Mouse (Mus musculus) hindbrain, embryonic 12.5 days (tissue): ENCODE measurements at regions not wholly inside any gene's neighbourhood (a gene's known extent, or its start where the extent isn't known, plus 50 kb on each side); places are given as distances from the start of the nearest gene placed in this dataset.

Source experiments
- ATAC-seq: fragments of 200-750 bp; cut with Nextera tagmentation; 2 replicates; pipeline ENCODE4 v1.8.0; 2017; ENCODE audit warnings: moderate TSS enrichment; ENCODE audit not compliant: low FRiP score
- H3K27ac ChIP-seq: fragments of 300-500 bp; sonication (generic); 2 replicates; pipeline ENCODE4 v1.5.1; 2016; ENCODE audit warnings: mild to moderate bottlenecking
- H3K27me3 ChIP-seq: fragments of 300-500 bp; sonication (generic); 2 replicates; pipeline ENCODE4 v1.6.1; 2016; ENCODE audit warnings: mild to moderate bottlenecking
- H3K36me3 ChIP-seq: fragments of 300-500 bp; sonication (generic); 2 replicates; pipeline ENCODE4 v1.6.1; 2016; ENCODE audit warnings: mild to moderate bottlenecking
- H3K4me1 ChIP-seq: fragments of 300-500 bp; sonication (generic); 2 replicates; pipeline ENCODE4 v1.6.1; 2016
- H3K4me2 ChIP-seq: fragments of 300-500 bp; sonication (generic); replicated peaks from 2 replicates; pipeline ENCODE4 v1.6.1; 2016; ENCODE audit warnings: mild to moderate bottlenecking
- H3K4me3 ChIP-seq: fragments of 300-500 bp; sonication (generic); 2 replicates; pipeline ENCODE4 v1.5.1; 2016; ENCODE audit warnings: mild to moderate bottlenecking
- H3K9ac ChIP-seq: fragments of 300-500 bp; sonication (generic); 2 replicates; pipeline ENCODE4 v1.6.1; 2016; ENCODE audit warnings: mild to moderate bottlenecking, moderate library complexity
- H3K9me3 ChIP-seq: fragments of 300-500 bp; sonication (generic); replicated peaks from 2 replicates; pipeline ENCODE4 v1.6.1; 2016; ENCODE audit warnings: mild to moderate bottlenecking
- WGBS: fragments of 180-500 bp; shearing (Covaris S2); methylation state at CpG from one replicate; pipeline ENCODE4 v1.1.7; 2016; 5-methylcytosine and 5-hydroxymethylcytosine counted together

- no peak for ATAC-seq
- Histone ChIP-seq H3K9me3 (no peaks in the 10 kb centered on the region), H3K36me3 (no peaks in the 10 kb centered on the region), H3K9ac (no peak overlapping the region), H3K27ac (no peak overlapping the region), H3K4me1 (peaks cover 6% of the 10 kb centered on the region; the same call in 1 of the 2 replicates), H3K4me3 (no peak overlapping the region), H3K27me3 (no peaks in the 10 kb centered on the region), H3K4me2 (no peak overlapping the region)
- WGBS, result 36% methylated on average over 5 of the region's 5 CpGs
Measured at GRCm38 (mm10) chr4:54838111-54838510, 106.7 kb upstream of the Zfp462 start.

GRCm38 (mm10) chr4:54838794-54839193 lies 106.1 kb upstream of the Zfp462 start:
- no peak overlapping the region for H3K4me2 ChIP-seq
- no peak for ATAC-seq
- no peak overlapping the region; the same call in 1 of the 2 replicates for H3K27ac ChIP-seq
- no peaks in the 10 kb centered on the region for H3K27me3 ChIP-seq
- no peak overlapping the region for H3K4me3 ChIP-seq
- WGBS, result 53% methylated on average over 3 of the region's 3 CpGs
- H3K36me3 ChIP-seq, result no peaks in the 10 kb centered on the region
- no peak overlapping the region for H3K9ac ChIP-seq
- peaks cover 6% of the 10 kb centered on the region; the same call in 1 of the 2 replicates for H3K4me1 ChIP-seq
- H3K9me3 ChIP-seq, result no peaks in the 10 kb centered on the region

- no peak for ATAC-seq
Measured at GRCm38 (mm10) chr4:54852991-54853925, 91.6 kb upstream of the Zfp462 start.

GRCm38 (mm10) chr4:54858604-54859003 lies 86.2 kb upstream of the Zfp462 start:
- WGBS, result 95% methylated on average over 3 of the region's 3 CpGs
- Histone ChIP-seq H3K27me3 (no peaks in the 10 kb centered on the region), H3K36me3 (no peaks in the 10 kb centered on the region), H3K27ac (no peak overlapping the region), H3K9me3 (no peaks in the 10 kb centered on the region), H3K4me1 (no peaks in the 10 kb centered on the region), H3K4me3 (no peak overlapping the region), H3K4me2 (no peak overlapping the region), H3K9ac (no peak overlapping the region)
- ATAC-seq, result no peak

More at GRCm38 (mm10) chr4:54852991-54853925, 91.6 kb upstream of the Zfp462 start:
- Histone ChIP-seq H3K27me3 (no peaks in the 10 kb centered on the region), H3K4me2 (no peak overlapping the region), H3K4me1 (no peaks in the 10 kb centered on the region), H3K9me3 (no peaks in the 10 kb centered on the region), H3K4me3 (no peak overlapping the region), H3K9ac (no peak overlapping the region), H3K27ac (no peak overlapping the region), H3K36me3 (no peaks in the 10 kb centered on the region)
- WGBS, result 86% methylated on average over 7 of the region's 7 CpGs

GRCm38 (mm10) chr4:54866062-54866461 lies 78.8 kb upstream of the Zfp462 start:
- Histone ChIP-seq H3K27ac (no peak overlapping the region), H3K9ac (no peak overlapping the region), H3K27me3 (no peaks in the 10 kb centered on the region), H3K4me2 (no peak overlapping the region), H3K4me3 (no peak overlapping the region), H3K36me3 (no peaks in the 10 kb centered on the region), H3K9me3 (no peaks in the 10 kb centered on the region), H3K4me1 (no peaks in the 10 kb centered on the region)
- WGBS, result 63% methylated on average over 2 of the region's 2 CpGs
- no peak for ATAC-seq

GRCm38 (mm10) chr4:54874136-54874827 lies 70.6 kb upstream of the Zfp462 start:
- H3K9ac ChIP-seq, result no peak overlapping the region
- no peak for ATAC-seq
- H3K27ac ChIP-seq, result no peak overlapping the region
- no peak overlapping the region for H3K4me3 ChIP-seq
- H3K4me1 ChIP-seq, result no peaks in the 10 kb centered on the region; the same call in 1 of the 2 replicates
- no peak overlapping the region for H3K4me2 ChIP-seq
- H3K9me3 ChIP-seq, result no peaks in the 10 kb centered on the region
- H3K36me3 ChIP-seq, result no peaks in the 10 kb centered on the region
- no peaks in the 10 kb centered on the region for H3K27me3 ChIP-seq
- WGBS, result 91% methylated on average over 13 of the region's 13 CpGs

GRCm38 (mm10) chr4:54875506-54875905 lies 69.3 kb upstream of the Zfp462 start:
- no peaks in the 10 kb centered on the region for H3K36me3 ChIP-seq
- 94% methylated on average over 8 of the region's 8 CpGs for WGBS

GRCm38 (mm10) chr4:54877361-54877760 lies 67.5 kb upstream of the Zfp462 start:
- Histone ChIP-seq H3K9me3 (no peaks in the 10 kb centered on the region), H3K9ac (no peak overlapping the region), H3K4me3 (no peak overlapping the region), H3K27ac (no peak overlapping the region), H3K4me1 (no peaks in the 10 kb centered on the region; the same call in 1 of the 2 replicates), H3K4me2 (no peak overlapping the region), H3K27me3 (no peaks in the 10 kb centered on the region), H3K36me3 (no peaks in the 10 kb centered on the region)
- WGBS, result 73% methylated on average over 2 of the region's 2 CpGs
- no peak for ATAC-seq

More at GRCm38 (mm10) chr4:54875506-54875905, 69.3 kb upstream of the Zfp462 start:
- no peak overlapping the region for H3K27ac ChIP-seq
- no peaks in the 10 kb centered on the region for H3K9me3 ChIP-seq
- H3K4me2 ChIP-seq, result no peak overlapping the region
- no peaks in the 10 kb centered on the region for H3K27me3 ChIP-seq
- H3K4me3 ChIP-seq, result no peak overlapping the region
- ATAC-seq, result no peak
- no peak overlapping the region for H3K9ac ChIP-seq
- no peaks in the 10 kb centered on the region; the same call in 1 of the 2 replicates for H3K4me1 ChIP-seq

GRCm38 (mm10) chr4:54878531-54878930 lies 66.3 kb upstream of the Zfp462 start:
- H3K9ac ChIP-seq, result no peak overlapping the region
- H3K27ac ChIP-seq, result no peak overlapping the region
- WGBS, result 88% methylated on average over 3 of the region's 3 CpGs
- no peaks in the 10 kb centered on the region for H3K36me3 ChIP-seq
- no peak overlapping the region for H3K4me3 ChIP-seq
- ATAC-seq, result no peak
- no peaks in the 10 kb centered on the region for H3K27me3 ChIP-seq
- no peaks in the 10 kb centered on the region; the same call in 1 of the 2 replicates for H3K4me1 ChIP-seq
- H3K4me2 ChIP-seq, result no peak overlapping the region
- no peaks in the 10 kb centered on the region for H3K9me3 ChIP-seq

- no peaks in the 10 kb centered on the region for H3K36me3 ChIP-seq
- ATAC-seq, result no peak
- peaks cover 6% of the 10 kb centered on the region; the same call in 1 of the 2 replicates for H3K4me1 ChIP-seq
- H3K9ac ChIP-seq, result no peak overlapping the region
- no peaks in the 10 kb centered on the region for H3K9me3 ChIP-seq
- H3K4me2 ChIP-seq, result no peak overlapping the region
- WGBS, result 53% methylated on average over 5 of the region's 5 CpGs
- H3K4me3 ChIP-seq, result no peak overlapping the region
- H3K27ac ChIP-seq, result 0 out of 2 replicates have a peak overlapping the region, but pooled peaks have one; percentile 24
- no peaks in the 10 kb centered on the region for H3K27me3 ChIP-seq
Measured at GRCm38 (mm10) chr4:54893288-54893687, 51.6 kb upstream of the Zfp462 start.
